Mouse (Mus musculus): ENCODE results near the gene Rfxap.
A peak's percentile ranks its signal among the peaks of the same experiment; 100 is the strongest.

The Rfxap gene

GRCm38 (mm10) chr3:54766034-54766433, 41.6 kb downstream of the Rfxap start:
- DNase-seq: no peak

GRCm38 (mm10) chr3:54765521-54765920, 42.1 kb downstream of the Rfxap start:
- DNase-seq: peak; percentile 20 to 24

GRCm38 (mm10) chr3:54764418-54764817, 43.2 kb downstream of the Rfxap start:
- peak; percentile 31 to 45 for DNase-seq

- no peak for DNase-seq
Observed at GRCm38 (mm10) chr3:54761258-54761657, 46.3 kb downstream of the Rfxap start.

- no peak for DNase-seq
Observed at GRCm38 (mm10) chr3:54760321-54761115, 47.1 kb downstream of the Rfxap start.

- no peak for DNase-seq
Observed at GRCm38 (mm10) chr3:54759211-54759610, 48.4 kb downstream of the Rfxap start.

GRCm38 (mm10) chr3:54757446-54757845, 50.1 kb downstream of the Rfxap start:
- no peak for DNase-seq

GRCm38 (mm10) chr3:54756058-54756457, 51.5 kb downstream of the Rfxap start:
- DNase-seq: peak; percentile 50 to 64

- peak; percentile 75 to 84 for DNase-seq
Observed at GRCm38 (mm10) chr3:54755145-54756041, 52.2 kb downstream of the Rfxap start, which contains the start of gene Smad9. TSS of gene Smad9 (plus strand) at chr3:54755582.

GRCm38 (mm10) chr3:54753411-54753810, 54.2 kb downstream of the Rfxap start:
- no peak for DNase-seq

Data from kidney, postnatal 4 days (tissue).